Mouse (Mus musculus): ENCODE results near the gene Cxcl15. TPM values are rescaled to one million over a fixed set of nuclear protein-coding genes. Genes with fewer than 3 reads are reported as not detected.

Cxcl15 gene
- polyA plus RNA-seq, 1 experiment, result not detected

GRCm38 (mm10) chr5:90775562-90775961 lies 18.8 kb upstream of the Cxcl15 start:
- DNase-seq (ENCODE audit: low read depth in 1 of 2, low spot score in 2 of 2), result no peak
- no peak for TF ChIP-seq POLR2A (IDR thresholded peaks at IDR 0.05; ENCODE audit: low read depth, low read length)
- TF ChIP-seq CTCF (IDR thresholded peaks at IDR 0.05; ENCODE audit: extremely low read depth, insufficient read depth, insufficient read length, insufficient replicate concordance), result no peak
- no peak overlapping the region for H3K4me3 ChIP-seq (ENCODE audit: extremely low read depth, insufficient read depth, insufficient read length)
- H3K27me3 ChIP-seq (ENCODE audit: control insufficient read depth, insufficient read depth, low read length), result no peaks in the 10 kb centered on the region
- H3K4me1 ChIP-seq (ENCODE audit: control insufficient read depth, insufficient read depth, insufficient read length), result no peaks in the 10 kb centered on the region
- H3K27ac ChIP-seq (ENCODE audit: insufficient read depth, low read length), result no peak overlapping the region
- no peaks in the 10 kb centered on the region for H3K36me3 ChIP-seq (ENCODE audit: control insufficient read depth, insufficient read depth, low read length)
- WGBS, result 43% methylated on average over 5 of the region's 5 CpGs

- no peak overlapping the region for H3K27ac ChIP-seq (ENCODE audit: insufficient read depth, low read length)
- DNase-seq (ENCODE audit: low read depth in 1 of 2, low spot score in 2 of 2), result no peak
- no peaks in the 10 kb centered on the region for H3K4me1 ChIP-seq (ENCODE audit: control insufficient read depth, insufficient read depth, insufficient read length)
- TF ChIP-seq POLR2A (IDR thresholded peaks at IDR 0.05; ENCODE audit: low read depth, low read length) (no peak), CTCF (IDR thresholded peaks at IDR 0.05; ENCODE audit: extremely low read depth, insufficient read depth, insufficient read length, insufficient replicate concordance) (no peak)
- H3K4me3 ChIP-seq (ENCODE audit: extremely low read depth, insufficient read depth, insufficient read length), result no peak overlapping the region
- no peaks in the 10 kb centered on the region for H3K36me3 ChIP-seq (ENCODE audit: control insufficient read depth, insufficient read depth, low read length)
- no peaks in the 10 kb centered on the region for H3K27me3 ChIP-seq (ENCODE audit: control insufficient read depth, insufficient read depth, low read length)
- 93% methylated on average over 10 of the region's 10 CpGs for WGBS
These were observed 16.7 kb upstream of the Cxcl15 start for GRCm38 (mm10) chr5:90777621-90778020.

GRCm38 (mm10) chr5:90778856-90779255 lies 15.5 kb upstream of the Cxcl15 start:
- H3K36me3 ChIP-seq (ENCODE audit: control insufficient read depth, insufficient read depth, low read length), result no peaks in the 10 kb centered on the region
- H3K27me3 ChIP-seq (ENCODE audit: control insufficient read depth, insufficient read depth, low read length), result no peaks in the 10 kb centered on the region
- H3K4me3 ChIP-seq (ENCODE audit: extremely low read depth, insufficient read depth, insufficient read length), result no peak overlapping the region
- 81% methylated on average over 6 of the region's 6 CpGs for WGBS
- no peak overlapping the region for H3K27ac ChIP-seq (ENCODE audit: insufficient read depth, low read length)
- TF ChIP-seq CTCF (IDR thresholded peaks at IDR 0.05; ENCODE audit: extremely low read depth, insufficient read depth, insufficient read length, insufficient replicate concordance), result no peak
- no peak for TF ChIP-seq POLR2A (IDR thresholded peaks at IDR 0.05; ENCODE audit: low read depth, low read length)
- no peak for DNase-seq (ENCODE audit: low read depth in 1 of 2, low spot score in 2 of 2)
- H3K4me1 ChIP-seq (ENCODE audit: control insufficient read depth, insufficient read depth, insufficient read length), result no peaks in the 10 kb centered on the region

- TF ChIP-seq CTCF (IDR thresholded peaks at IDR 0.05; ENCODE audit: extremely low read depth, insufficient read depth, insufficient read length, insufficient replicate concordance), result no peak
- no peak for TF ChIP-seq POLR2A (IDR thresholded peaks at IDR 0.05; ENCODE audit: low read depth, low read length)
- Histone ChIP-seq H3K4me3 (ENCODE audit: extremely low read depth, insufficient read depth, insufficient read length) (no peak overlapping the region), H3K27me3 (ENCODE audit: control insufficient read depth, insufficient read depth, low read length) (no peaks in the 10 kb centered on the region), H3K27ac (ENCODE audit: insufficient read depth, low read length) (no peak overlapping the region), H3K36me3 (ENCODE audit: control insufficient read depth, insufficient read depth, low read length) (no peaks in the 10 kb centered on the region), H3K4me1 (ENCODE audit: control insufficient read depth, insufficient read depth, insufficient read length) (no peaks in the 10 kb centered on the region)
- no peak for DNase-seq (ENCODE audit: low read depth in 1 of 2, low spot score in 2 of 2)
- 80% methylated on average over 3 of the region's 3 CpGs for WGBS
These were observed 10.6 kb upstream of the Cxcl15 start for GRCm38 (mm10) chr5:90783697-90784096.

GRCm38 (mm10) chr5:90785659-90786588 lies 8.4 kb upstream of the Cxcl15 start, which contains the start of gene Cxcl3:
TSS of gene Cxcl3 (plus strand) at chr5:90786103.
- Histone ChIP-seq H3K36me3 (ENCODE audit: control insufficient read depth, insufficient read depth, low read length) (no peaks in the 10 kb centered on the region), H3K4me3 (ENCODE audit: extremely low read depth, insufficient read depth, insufficient read length) (no peak within 1 kb of the TSS), H3K27ac (ENCODE audit: insufficient read depth, low read length) (no peak within 1 kb of the TSS), H3K27me3 (ENCODE audit: control insufficient read depth, insufficient read depth, low read length) (no peaks in the 10 kb centered on the region), H3K4me1 (ENCODE audit: control insufficient read depth, insufficient read depth, insufficient read length) (no peaks in the 10 kb centered on the region; the same call in 1 of the 2 replicates)
- no peak for DNase-seq (ENCODE audit: low read depth in 1 of 2, low spot score in 2 of 2)
- WGBS, result 34% methylated on average over 26 of the region's 26 CpGs
- TF ChIP-seq CTCF (IDR thresholded peaks at IDR 0.05; ENCODE audit: extremely low read depth, insufficient read depth, insufficient read length, insufficient replicate concordance) (no peak), POLR2A (IDR thresholded peaks at IDR 0.05; ENCODE audit: low read depth, low read length) (no peak)

- no peaks in the 10 kb centered on the region for H3K27me3 ChIP-seq (ENCODE audit: control insufficient read depth, insufficient read depth, low read length)
- no peak for DNase-seq (ENCODE audit: low read depth in 1 of 2, low spot score in 2 of 2)
- H3K4me3 ChIP-seq (ENCODE audit: extremely low read depth, insufficient read depth, insufficient read length), result no peak overlapping the region
- no peak for TF ChIP-seq POLR2A (IDR thresholded peaks at IDR 0.05; ENCODE audit: low read depth, low read length)
- TF ChIP-seq CTCF (IDR thresholded peaks at IDR 0.05; ENCODE audit: extremely low read depth, insufficient read depth, insufficient read length, insufficient replicate concordance), result no peak
- no peak overlapping the region for H3K27ac ChIP-seq (ENCODE audit: insufficient read depth, low read length)
- no peaks in the 10 kb centered on the region; the same call in 1 of the 2 replicates for H3K4me1 ChIP-seq (ENCODE audit: control insufficient read depth, insufficient read depth, insufficient read length)
- 80% methylated on average over 4 of the region's 4 CpGs for WGBS
- H3K36me3 ChIP-seq (ENCODE audit: control insufficient read depth, insufficient read depth, low read length), result no peaks in the 10 kb centered on the region
These were observed 6.2 kb upstream of the Cxcl15 start for GRCm38 (mm10) chr5:90788114-90788513.
